Mouse (Mus musculus): Measurements from ENCODE around the gene Bicral.

Bicral gene

DNA sequence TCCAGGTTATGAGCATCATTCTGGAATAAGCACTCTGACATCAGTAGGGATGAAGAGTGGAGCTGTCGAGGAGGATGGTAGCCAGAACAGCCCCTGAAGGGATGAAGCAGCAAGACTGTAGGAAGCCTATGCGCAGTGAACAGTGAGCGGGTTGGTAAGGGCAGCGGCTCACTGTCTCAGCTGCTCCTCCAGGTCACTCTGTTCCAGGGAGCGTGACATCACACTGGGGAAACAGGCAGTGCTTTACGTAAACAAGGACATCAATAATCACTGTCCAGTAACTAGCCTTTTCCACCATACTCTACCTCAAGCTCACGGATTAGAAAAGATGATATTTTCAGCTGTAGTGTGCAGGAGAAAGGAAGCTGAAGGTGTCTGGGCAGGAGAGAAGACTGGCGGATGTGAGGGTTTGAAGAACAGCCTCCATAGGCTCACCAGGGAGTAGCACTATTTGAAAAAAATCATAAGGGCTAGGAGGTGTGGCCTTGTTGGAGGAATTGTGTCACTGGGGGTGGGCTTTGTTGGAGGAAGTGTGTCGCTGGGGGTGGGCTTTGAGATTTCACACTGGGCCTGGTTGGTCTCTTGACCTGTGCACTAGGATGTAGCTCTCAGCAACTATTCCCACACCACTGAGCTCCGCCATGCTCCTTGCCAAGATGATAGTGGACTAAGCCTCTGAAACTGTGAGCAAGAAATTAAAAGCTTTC, 17.8 kb downstream of the Bicral start:
- no peak for DNase-seq

DNA sequence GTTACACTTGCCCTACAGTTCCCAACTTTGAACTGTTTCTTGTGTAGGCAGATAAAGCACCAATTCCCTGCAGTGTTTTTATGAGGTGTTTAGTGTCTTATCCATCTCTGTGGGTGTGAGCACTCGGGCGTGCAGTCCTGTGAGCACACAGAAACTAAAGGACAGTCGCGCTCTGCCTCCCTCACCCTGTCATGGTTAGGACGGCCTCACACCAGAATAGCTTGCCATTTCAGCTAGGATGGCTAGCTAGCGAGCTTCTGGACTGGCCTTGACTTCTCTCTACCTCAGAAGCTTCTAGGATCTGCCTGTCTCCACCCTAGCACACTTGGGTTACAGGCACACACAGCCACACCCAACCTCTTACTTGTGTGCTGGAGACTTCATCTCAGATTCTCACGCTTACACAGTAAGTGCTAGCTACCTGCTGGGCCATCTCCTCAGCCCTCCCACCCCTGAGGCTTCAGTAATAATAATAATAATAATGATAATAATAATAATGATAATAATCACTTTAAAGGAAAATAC, 19.8 kb downstream of the Bicral start:
- DNase-seq, result no peak

DNA sequence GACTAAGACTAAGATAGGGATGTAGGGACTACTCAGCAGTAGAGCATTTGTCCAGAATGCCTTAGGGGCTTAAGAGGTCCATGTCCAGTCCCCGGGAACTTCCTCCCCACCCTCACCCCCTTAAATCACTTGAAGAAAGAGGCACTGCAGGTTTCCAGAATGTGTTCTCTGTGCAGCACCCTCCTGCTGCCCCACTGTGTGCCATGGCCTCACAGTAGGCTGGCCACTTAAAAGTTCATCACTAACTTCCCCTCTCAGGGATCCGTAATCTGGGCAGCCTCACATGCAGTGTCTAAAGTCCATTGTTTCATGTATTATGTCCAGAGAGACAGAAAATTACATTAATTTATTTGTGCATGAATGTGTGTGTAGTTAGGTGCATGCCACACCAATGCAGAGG, 20.4 kb downstream of the Bicral start:
- DNase-seq, result no peak

DNA sequence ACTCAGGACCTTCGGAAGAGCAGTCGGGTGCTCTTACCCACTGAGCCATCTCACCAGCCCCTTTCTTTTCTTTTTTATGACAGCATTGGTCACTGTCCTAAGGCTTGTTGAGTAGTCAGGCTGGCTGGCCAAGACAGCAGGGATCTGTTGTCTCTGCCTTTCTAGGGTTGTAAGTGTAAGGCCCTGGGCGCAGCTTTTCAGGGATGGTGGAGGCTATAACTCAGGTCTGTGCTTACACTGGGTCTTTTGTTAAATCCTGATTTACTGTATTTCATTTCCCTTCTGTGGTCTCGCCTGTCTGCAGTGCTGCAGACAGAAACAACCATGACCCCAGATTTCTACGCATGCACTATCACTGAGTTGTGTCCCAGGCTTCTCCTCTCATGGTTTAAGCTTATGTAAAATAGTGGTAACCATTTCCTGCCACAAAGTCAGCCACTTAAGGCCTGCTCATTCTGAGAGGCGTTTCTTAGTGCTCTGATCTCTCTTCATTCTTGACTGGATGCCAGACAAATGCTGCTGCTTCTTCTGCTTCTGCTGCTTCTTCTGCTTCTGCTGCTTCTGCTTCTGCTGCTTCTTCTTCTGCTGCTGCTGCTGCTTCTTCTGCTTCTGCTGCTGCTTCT, 23.1 kb downstream of the Bicral start:
- peak; percentile 20 to 36 for DNase-seq

DNA sequence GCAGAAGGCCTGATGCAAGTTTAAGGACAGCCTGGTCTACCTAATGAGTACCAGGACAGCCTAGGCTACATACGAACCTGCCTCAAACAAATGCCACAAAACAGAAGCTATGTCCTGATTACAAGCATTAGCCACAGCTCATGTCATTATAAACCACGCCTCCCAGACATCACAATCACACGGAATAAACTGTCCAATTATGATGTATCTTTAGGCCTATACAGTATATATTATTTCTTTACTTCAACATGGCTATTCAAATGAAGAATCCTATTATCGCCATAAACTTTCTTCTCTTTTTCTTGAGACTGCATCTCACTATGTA, 25.3 kb downstream of the Bicral start:
- DNase-seq, result no peak

DNA sequence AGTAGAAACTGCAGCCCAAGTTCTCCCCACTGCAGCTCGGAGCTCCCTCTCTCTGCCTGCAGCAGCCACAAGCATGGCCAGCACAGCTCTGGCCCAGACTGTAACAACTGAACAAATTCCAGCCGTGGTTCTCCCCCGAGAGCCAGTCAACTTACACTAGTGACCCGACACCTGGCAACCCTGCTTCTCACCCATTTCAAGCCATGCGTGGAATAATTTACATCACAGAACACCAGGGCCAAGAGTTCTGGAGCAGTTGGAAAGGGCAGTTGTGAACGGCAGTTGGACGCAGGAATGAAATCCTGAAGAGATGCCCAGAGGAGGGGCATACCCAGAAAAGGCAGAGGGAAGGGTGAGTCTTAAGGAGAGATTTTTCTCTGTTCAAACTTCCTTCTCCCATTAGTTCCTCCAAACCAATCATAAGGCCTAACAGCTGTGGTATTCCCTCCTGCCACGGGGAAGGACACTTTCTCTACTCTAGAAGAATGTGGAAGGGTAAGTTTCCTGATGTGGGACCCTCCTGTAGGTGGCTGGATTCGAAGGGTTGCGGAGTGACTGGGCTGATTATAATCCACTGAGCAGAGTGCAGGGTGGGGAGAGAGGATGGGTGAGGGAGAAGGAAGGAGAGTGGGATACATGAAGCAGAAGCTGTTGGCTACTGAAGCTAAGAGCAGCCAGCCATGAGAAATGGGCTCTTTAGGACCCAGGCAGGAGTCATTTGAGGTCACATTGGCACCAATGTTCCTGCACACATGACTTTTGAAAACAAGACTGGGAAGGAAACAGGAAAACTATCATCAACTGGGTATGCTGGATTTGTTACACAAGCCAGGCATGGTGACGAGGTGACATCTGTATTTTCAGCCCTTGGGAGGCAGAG, 25.9 kb downstream of the Bicral start:
- DNase-seq, result peak; percentile 57 to 64

DNA sequence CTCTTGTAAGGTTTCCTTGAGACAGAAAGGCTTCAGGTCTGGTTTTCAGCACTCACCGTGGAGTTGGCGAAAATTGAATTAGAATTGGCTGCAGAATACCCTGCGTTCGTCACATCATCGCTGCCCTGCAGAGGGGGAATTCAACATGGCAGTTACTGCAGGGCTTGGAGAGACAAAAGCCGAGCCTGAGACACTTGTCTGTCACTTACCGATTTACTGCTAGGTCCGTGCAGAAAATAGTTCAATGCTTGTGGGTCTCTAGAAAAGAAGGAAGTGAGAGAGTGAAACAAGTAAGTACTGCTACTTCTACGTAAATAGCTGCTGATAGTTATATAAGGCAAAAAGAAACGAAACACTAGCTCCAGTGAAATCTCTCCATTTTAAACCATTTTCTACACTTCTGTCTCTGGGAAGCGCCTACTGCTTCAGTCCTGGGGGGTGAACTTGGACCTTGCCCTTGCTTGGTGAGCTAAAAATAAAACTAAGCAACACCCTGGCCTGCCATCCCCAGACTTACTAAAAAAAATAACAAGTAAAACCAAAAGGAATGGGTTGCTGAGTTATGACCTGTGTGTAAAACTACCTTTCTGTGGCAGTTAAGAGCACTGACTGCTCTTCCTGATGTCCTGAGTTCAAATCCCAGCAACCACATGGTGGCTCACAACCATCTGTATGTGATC, 28.3 kb downstream of the Bicral start:
- no peak for DNase-seq

DNA sequence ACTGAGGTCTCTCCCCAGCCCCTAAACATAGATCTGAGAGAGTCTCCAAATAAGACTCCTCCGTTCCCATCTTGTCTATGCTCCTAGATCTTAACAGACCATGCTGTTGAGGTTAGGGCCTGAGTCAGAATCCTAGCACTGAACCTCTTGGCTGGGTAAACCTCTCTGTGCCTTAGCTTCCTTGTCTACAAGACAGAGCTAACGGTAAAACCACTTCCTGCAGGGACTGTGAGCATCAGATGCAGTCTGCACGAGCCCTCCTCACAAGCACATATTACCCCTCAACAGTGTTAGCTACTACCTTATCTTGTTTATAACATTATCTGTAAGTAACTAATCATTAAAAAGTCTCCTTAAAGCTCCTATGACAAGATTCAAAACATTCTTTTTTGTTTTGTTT, 29.3 kb downstream of the Bicral start:
- no peak for DNase-seq

DNA sequence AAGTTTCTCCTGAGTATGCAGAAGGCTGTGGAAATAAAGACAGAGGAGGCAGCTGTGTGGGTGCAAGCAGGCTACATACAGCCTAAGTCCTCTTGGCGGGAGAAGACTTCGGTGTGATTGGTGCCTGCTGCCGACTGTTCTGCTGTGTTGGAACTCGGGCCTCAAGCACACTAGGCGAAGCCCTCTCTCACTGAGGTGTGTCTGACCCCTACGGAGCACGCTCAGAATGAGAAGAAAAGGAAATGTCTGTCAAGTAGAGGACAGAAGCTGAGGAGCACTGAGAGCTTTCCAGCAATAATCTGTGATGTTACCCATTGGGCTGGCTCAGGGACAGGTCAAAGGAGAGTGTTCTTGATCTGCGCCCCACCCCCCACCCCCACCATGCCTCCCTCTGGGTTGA, 35.2 kb downstream of the Bicral start:
- DNase-seq, result no peak

DNA sequence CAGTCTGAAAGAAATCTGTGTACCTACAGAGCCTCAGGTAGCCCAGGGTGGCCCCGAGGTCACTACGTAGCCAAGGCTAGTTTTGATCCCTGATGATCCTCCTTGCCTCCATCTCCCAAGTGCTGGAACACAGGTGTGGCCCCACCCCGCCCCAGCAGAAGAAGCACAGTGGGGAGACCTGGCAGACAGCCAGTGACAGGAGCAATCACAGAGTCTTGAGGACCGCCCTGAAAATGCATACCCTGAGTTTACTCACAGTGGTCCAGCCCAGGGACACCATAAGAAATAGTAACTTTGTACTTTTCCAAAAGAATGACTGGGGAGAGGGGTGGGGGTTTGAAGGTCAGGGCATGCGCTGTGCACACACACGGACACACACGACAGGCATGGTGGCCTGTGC, 37.7 kb downstream of the Bicral start:
- DNase-seq, result no peak

DNA sequence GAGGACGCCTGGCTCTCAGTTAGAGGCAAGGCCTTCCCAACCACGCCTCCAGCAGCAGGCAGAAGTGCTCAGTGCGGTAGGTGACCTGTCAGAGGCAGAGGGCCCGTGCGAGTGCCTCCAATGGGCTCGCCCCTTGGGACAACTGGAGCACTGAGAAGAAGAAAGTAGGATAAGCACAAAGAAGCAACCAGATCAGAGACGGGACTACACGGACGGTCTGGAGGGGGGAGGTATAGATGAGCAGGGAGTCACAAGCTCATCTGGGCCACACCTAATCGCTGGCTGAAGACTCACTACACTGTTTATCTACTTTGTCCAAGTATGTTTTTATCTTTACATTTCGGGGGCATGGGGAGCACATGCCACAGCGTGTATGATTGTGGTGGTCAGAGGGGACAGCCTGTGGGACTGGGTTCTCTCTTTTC, 40.5 kb downstream of the Bicral start:
- DNase-seq, result no peak

DNA sequence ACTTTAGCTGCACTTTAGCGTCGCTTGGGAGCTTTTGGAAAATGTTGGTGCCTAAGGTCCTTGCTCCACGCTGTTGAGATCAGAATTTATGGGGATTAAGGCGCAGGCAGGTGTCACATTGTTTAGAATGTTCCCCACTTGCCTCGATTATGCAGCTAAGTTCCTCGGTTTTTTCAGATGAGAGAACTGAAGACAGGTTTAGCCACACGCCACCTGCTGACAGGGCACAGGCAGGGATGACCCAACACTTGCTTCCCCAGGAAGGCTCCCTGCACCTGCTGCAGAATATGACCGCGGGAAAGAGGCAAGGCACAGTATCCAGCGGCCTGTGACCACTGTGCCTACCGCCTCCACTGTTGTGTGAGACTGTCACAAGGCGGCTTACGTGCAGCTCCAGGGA, 42.0 kb downstream of the Bicral start:
- DNase-seq, result no peak

DNA sequence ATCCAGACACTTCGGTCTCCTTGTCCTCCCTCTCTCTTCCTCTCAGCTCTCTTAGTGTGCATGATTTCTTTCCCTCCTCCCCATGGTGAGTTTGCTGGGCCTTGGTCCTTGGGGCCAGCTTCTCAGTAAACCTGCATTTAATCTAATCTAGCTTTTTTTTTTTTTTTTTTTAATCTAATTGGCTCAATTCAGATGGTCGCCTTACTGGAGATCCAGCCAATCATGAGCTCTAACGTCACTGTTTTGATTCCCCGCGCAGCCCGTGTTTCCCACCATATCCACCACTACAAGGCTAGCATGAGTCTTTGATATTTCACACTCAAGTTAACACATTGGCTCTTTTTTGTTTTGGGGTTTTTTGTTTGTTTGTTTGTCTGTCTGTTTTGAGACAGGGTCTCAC, 43.8 kb downstream of the Bicral start:
- no peak for DNase-seq

DNA sequence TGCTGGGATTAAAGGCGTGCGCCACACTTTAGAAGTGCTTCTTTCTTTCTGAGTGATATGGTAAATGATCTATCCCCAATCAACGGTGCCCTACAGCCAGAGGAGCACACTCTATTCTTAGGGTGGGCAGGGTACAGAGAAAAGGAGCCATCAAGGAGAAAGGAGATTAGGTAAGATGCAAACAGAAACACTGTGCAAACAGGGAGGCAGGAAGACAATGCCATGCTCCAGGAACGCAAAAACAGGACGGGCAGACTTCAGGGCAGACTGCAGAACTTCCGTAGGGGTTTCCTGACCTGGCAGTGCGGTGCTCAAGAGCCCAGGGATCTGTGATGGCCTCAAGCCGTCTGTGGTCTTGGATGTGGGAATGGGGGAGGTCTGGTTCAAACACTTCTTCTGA, 44.6 kb downstream of the Bicral start:
- DNase-seq, result no peak

DNA sequence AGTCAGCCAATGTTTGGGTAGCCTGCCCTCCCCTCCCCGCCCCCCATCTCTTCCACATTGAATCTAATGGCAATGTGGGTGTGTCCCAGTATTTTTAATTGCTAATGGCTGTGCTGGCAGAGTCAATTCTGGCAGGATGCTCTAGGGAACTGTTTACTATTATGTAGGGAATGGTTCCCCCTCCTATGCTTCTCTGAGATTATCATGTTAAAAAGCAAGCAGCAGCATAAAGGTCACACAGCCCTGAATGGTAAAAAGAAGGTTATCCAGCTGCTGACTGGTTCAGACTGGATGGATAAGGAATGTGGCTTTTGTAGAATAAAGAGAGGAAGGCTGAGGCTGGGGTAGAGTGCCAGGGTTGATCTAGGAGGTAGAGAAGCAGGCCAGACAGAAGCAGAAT, 45.8 kb downstream of the Bicral start:
- DNase-seq, result no peak

DNA sequence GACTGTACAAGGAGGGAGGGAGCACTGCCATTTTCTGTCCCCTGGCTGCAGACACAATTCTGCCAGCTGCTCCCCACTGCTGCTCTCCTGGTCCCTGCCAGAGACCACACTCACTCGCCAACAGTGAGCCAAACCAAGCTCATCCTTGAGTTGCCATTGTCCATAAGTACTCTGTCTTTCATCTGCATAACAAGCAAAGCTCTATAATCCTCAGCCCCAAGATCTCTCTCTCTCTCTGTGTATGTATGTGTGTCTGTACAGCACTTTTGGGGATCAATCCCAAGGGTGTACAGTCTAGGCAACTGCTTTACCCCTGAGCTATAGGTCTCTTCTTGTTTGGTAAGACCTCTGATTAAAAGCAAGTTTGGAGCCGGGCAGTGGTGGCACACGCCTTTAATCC, 47.6 kb downstream of the Bicral start:
- DNase-seq, result no peak

DNA sequence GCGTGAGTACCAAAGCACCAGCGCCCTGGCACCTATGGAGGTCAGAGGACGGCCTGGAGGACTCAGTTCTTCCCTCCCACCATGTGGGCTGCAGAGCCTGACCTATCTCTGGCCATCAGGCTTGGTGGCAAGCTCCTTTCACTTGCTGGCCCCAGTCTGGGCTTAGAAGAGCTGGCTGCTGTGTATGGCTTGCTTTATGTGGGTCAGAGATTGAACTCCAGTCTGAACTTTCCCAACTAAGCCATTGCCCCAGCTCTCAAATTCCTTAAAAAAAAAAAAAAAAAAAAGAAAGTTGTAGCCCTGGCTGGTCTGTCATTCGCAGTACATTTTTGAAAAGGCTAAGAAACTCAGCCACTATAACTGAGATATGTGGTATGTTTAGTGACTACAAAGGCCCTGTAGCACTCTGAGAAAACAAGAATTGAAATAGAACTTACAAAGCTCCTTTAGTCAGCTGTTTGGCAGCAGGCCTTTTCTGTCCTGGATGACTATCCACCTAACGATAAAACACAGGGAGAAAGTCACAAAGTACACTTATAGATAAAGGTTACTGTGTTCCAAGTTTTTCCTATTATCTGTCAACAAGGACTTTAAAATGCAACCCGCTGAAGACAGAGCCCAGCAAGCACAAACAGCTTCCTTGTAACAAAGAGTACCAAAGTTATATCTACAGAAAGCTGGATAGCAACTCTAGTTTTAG, 49.0 kb downstream of the Bicral start:
- no peak for DNase-seq

DNA sequence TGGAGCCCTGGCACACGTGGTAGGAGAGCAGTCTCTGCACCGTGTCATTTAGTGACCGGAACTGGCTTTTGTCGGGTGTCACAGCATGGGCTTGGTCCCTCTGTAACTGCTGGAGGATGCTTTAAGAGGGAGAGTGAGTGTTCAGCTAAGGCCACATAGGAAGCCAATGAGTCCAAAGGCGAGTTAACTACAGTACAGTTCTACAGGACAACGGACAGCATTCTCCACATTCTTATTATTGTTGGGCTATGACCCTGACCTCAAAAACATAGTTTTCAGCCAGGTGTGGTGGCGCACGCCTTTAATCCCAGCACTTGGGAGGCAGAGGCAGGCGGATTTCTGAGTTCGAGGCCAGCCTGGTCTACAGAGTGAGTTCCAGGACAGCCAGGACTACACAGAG, 49.9 kb downstream of the Bicral start:
- no peak for DNase-seq

DNA sequence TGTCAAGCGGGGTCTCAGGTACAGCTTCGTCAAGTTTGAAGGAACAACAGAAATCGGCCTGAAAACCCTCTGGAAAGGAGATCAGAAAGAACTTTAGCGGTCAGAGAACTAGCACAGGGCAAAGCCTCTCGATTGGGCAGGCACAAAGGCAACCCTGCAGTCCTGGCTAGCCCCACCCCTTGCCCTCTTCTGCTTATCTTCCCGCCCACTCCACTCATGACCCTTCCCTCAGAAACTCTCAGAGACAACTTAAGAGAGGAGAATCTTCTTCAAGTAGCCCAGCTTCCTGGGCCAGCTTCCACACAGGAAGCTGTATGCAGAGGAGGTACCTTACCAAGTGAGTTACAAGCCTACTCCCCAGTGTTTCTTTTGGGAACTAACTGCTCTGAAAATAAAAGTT, 56.5 kb downstream of the Bicral start:
- DNase-seq, result no peak

DNA sequence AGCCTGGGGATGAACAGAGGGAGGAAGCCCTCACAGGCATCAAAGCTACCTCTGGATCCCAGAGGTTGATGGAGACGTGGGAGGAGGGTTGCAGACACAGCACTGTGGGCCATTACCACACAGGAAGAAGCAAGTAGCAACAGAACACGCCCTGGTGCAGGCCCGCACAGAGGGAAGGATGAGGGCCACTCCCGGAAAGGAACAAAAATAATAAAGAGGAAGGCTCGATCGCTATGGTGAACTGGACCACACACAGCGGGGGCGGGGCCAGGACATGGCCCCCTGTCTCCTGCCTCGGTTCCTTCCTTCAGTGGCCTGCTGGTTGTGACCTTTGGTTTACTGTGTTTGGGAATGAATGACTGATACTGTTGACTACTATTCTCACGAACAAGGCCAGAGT, 58.6 kb downstream of the Bicral start:
- DNase-seq, result no peak

DNA sequence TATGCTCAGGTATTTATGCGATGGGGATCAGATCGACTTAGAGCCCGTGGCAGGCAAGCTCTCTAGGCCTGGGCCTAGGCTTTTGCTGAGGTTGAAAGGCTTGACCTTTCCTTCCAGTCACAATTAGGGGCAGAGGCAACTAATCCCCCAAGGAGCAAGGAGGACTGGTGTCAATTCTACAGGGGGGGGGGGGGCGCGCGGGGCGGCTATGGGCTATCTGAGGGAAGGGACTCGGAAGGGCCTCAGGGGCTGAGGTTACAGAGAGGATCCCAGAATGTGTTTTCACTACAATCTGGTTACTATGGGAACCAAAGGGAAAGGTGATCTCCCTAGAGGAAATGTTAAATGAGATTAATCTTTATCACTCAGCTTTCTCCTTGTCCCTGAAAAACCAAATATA, 60.9 kb downstream of the Bicral start:
- no peak for DNase-seq

DNA sequence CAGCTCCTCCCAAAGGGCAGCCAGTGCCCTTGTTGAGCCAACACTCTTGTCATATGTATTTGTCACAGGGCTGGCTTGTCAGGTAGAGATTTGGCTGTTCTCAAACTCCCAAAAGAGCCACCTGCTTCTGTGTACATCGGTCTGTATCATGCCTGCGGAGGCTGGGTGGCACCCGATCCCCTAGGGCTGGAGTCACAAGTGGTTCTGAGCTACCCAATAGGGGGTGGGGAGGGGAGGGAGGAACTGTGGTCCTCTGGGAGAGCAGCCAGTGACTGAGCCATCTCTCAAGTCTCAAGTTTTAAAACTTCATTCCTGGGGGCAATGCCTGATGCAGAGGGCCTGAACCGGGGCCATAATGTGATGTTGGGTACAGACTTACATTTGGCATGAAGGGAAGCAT, 61.5 kb downstream of the Bicral start:
- DNase-seq, result no peak

DNA sequence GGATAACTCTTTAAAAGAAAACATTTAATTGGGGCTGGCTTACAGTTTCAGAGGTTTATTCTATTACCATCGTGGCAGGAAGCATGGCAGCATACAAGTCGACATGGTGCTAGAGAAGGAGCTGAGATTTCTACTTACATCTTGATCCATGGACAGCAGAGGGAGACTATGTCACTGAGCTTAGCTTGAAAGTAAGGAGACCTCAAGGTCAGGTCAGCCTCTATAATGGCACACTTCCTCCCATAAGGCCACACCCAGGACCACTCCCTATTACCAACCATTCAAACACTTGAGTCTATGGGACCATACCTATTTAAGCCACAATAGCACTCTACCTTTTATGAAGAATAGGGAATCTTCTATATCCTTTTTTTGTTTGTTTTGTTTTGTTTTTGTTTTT, 65.3 kb downstream of the Bicral start:
- DNase-seq, result no peak
